Mouse (Mus musculus): ENCODE data around the gene Shb.

DNA sequence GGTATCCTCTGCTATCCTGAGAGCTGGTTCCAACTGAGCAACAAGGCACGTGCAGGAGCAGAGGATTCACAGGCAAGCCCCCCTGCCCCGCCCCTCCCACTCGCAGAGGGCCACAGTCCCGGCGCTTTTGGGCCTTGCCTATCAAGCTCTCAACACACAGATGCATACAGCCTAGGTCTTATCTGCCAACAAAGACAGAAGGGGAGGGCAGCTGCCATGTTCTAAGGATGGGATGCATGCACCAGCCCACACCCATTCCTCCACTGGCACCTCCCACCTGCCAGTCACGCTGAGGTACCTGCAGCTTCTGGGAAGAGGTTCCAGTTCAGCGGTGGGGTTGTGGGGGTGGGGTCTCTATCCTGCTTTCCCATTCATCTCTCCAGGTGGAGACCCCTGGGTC lies 39.2 kb downstream of the Shb start:
- no peak for TF ChIP-seq POLR2A (IDR thresholded peaks at IDR 0.05; ENCODE audit: low read depth, low read length)
- TF ChIP-seq KAT2A (IDR thresholded peaks at IDR 0.05; ENCODE audit: insufficient replicate concordance, low read length): no peak
- no peak for TF ChIP-seq ZMIZ1 (IDR thresholded peaks at IDR 0.05; ENCODE audit: low read depth, low read length)
- TF ChIP-seq MXI1 (IDR thresholded peaks at IDR 0.05; ENCODE audit: low read depth, low read length): no peak
- no peak for TF ChIP-seq RCOR1 (conservative IDR thresholded peaks at IDR 0.05; ENCODE audit: low read depth, low read length)
- TF ChIP-seq MEF2A (IDR thresholded peaks at IDR 0.05; ENCODE audit: borderline replicate concordance, low read depth, low read length): no peak
- TF ChIP-seq CTCF (conservative IDR thresholded peaks at IDR 0.05 in 1 of 2, IDR thresholded peaks at IDR 0.05 in 1 of 2; ENCODE audit: low read depth in 2 of 2, low read length in 2 of 2): no peak
- TF ChIP-seq ZNF384 (IDR thresholded peaks at IDR 0.05; ENCODE audit: low read depth, low read length): no peak
- TF ChIP-seq SMC3 (IDR thresholded peaks at IDR 0.05; ENCODE audit: low read depth, low read length): no peak
- TF ChIP-seq POLR2AphosphoS2 (IDR thresholded peaks at IDR 0.05; ENCODE audit: low read depth, low read length): no peak
- no peak for TF ChIP-seq NRF1 (IDR thresholded peaks at IDR 0.05; ENCODE audit: low read depth, low read length)
- no peak for TF ChIP-seq TCF12 (IDR thresholded peaks at IDR 0.05; ENCODE audit: low read depth, low read length)

Measured in CH12.LX (cell line).